Mouse (Mus musculus) limb, embryonic 12.5 days (tissue): ENCODE measurements around the gene Slc35d2. TPM values are rescaled to one million over a fixed set of nuclear protein-coding genes. Genes with fewer than 3 reads are reported as not detected.
"Not testable (repeated sequence)": the region's sequence is repeated elsewhere in the genome, so short reads cannot be mapped to it uniquely, and the experiment has no call there.

Experiments
- ATAC-seq: fragments of 200-750 bp; cut with Nextera tagmentation; 2 replicates; pipeline ENCODE4 v1.8.0; 2017; ENCODE audit warnings: low read depth, moderate TSS enrichment; ENCODE audit not compliant: insufficient number of reproducible peaks, insufficient read depth, low FRiP score, low TSS enrichment
- H3K27ac ChIP-seq: fragments of 300-500 bp; sonication (generic); 2 replicates; pipeline ENCODE4 v1.5.1; 2016; ENCODE audit warnings: mild to moderate bottlenecking, moderate library complexity
- H3K27me3 ChIP-seq: fragments of 300-500 bp; sonication (generic); 2 replicates; pipeline ENCODE4 v1.6.1; 2016; ENCODE audit warnings: mild to moderate bottlenecking, moderate library complexity
- H3K36me3 ChIP-seq: fragments of 300-500 bp; sonication (generic); 2 replicates; pipeline ENCODE4 v1.6.1; 2016; ENCODE audit warnings: mild to moderate bottlenecking, moderate library complexity
- H3K4me1 ChIP-seq: fragments of 300-500 bp; sonication (generic); replicated peaks from 2 replicates; pipeline ENCODE4 v1.6.1; 2016
- H3K4me2 ChIP-seq: fragments of 300-500 bp; sonication (generic); 2 replicates; pipeline ENCODE4 v1.6.1; 2016; ENCODE audit warnings: mild to moderate bottlenecking, moderate library complexity
- H3K4me3 ChIP-seq: fragments of 300-500 bp; sonication (generic); replicated peaks from 2 replicates; pipeline ENCODE4 v1.5.1; 2016; ENCODE audit warnings: mild to moderate bottlenecking
- H3K9ac ChIP-seq: fragments of 300-500 bp; sonication (generic); replicated peaks from 2 replicates; pipeline ENCODE4 v1.6.1; 2016; ENCODE audit warnings: mild to moderate bottlenecking, moderate library complexity
- H3K9me3 ChIP-seq: fragments of 300-500 bp; sonication (generic); 2 replicates; pipeline ENCODE4 v1.6.1; 2016; ENCODE audit warnings: mild to moderate bottlenecking, moderate library complexity
- WGBS: fragments of 180-500 bp; shearing (Covaris S2); methylation state at CpG from one replicate; pipeline ENCODE4 v1.1.7; 2016; 5-methylcytosine and 5-hydroxymethylcytosine counted together
- polyA plus RNA-seq: library from polyadenylated mRNA; unstranded; fragments of >200 nt; fragmentation: Nextera tagmentation; extraction: Ambion mirVana; gene quantifications from 2 replicates; pipeline ENCODE4 v1.2.1, GENCODE M21; 2016

The Slc35d2 gene
- polyA plus RNA-seq, 1 experiment from 2014 or later: 4.5 TPM

DNA sequence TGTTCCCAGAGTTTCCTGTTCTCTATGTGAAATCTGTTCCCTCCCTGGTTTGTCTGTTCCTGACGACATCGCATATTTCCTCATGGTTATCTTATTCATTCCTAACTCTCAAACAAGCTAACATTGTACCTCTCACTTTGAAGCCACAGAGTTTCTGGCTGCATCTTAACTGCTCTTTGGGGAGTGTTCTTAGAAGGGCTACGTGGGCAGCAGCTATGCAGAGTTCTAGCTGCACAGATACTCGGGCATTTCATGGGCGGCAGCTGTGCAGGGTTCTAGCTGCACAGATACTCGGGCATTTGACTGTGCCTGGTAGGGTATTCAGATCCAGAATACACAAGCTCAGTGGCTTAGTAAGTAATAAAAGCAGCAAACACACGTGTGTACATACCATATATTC, 41.1 kb downstream of the Slc35d2 start:
- H3K4me3 ChIP-seq: no peak overlapping the region
- no peak for ATAC-seq
- H3K9me3 ChIP-seq: no peaks in the 10 kb centered on the region
- H3K27ac ChIP-seq: no peak overlapping the region
- H3K9ac ChIP-seq: no peak overlapping the region
- no peaks in the 10 kb centered on the region for H3K36me3 ChIP-seq
- H3K4me2 ChIP-seq: no peak overlapping the region
- no peaks in the 10 kb centered on the region for H3K27me3 ChIP-seq
- no peaks in the 10 kb centered on the region; the same call in 1 of the 2 replicates for H3K4me1 ChIP-seq
- WGBS: 85% methylated on average over 7 of the region's 7 CpGs

DNA sequence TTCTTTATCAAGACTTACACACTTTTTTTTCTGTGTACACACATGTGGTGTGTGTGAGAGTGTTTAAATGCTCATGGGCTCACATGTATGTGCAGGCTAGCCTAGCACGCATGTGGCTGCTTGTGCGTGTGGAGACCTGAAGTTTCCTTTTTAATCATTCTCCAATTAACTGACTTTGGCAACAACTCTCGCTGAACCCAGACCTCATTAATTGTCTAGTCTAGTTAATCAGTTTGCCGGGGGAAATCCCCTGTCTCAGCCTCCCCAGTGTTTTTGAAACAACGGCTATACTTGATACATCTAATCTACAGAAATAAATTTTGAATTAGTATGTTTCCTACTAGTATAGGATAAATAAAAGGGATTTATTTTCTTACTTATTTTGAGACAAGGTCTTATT, 43.1 kb downstream of the Slc35d2 start:
- H3K9me3 ChIP-seq: no peaks in the 10 kb centered on the region
- H3K4me3 ChIP-seq: no peak overlapping the region
- H3K27me3 ChIP-seq: no peaks in the 10 kb centered on the region
- H3K4me2 ChIP-seq: no peak overlapping the region
- no peak for ATAC-seq
- H3K9ac ChIP-seq: no peak overlapping the region
- H3K4me1 ChIP-seq: peaks cover 9% of the 10 kb centered on the region; the same call in 1 of the 2 replicates
- 84% methylated on average over 5 of the region's 5 CpGs for WGBS
- H3K36me3 ChIP-seq: no peaks in the 10 kb centered on the region
- H3K27ac ChIP-seq: no peak overlapping the region

DNA sequence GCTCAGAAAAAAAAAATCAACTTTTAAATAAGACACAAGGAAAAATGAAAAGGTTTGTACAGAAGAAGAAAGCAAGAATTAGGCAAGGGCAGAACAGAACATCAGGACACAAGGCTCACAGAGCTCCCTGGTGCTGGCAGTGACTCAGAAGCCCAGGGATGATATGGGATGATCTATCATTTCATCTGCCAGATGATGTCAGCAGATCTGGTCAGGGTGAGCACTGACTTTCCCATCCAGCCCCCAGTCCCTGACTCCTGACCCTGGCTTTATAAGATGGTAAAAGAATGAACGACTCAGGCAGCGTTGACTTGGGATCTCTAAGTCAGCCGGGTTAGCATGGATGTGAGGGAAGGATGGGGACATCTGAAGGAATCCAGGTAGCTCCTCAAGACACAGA, 45.8 kb downstream of the Slc35d2 start:
- H3K27ac ChIP-seq: no peak overlapping the region
- no peak overlapping the region for H3K4me2 ChIP-seq
- no peak overlapping the region for H3K9ac ChIP-seq
- no peak for ATAC-seq
- no peak overlapping the region for H3K4me3 ChIP-seq
- H3K27me3 ChIP-seq: no peaks in the 10 kb centered on the region
- H3K4me1 ChIP-seq: peaks cover 9% of the 10 kb centered on the region; the same call in 1 of the 2 replicates
- H3K9me3 ChIP-seq: no peaks in the 10 kb centered on the region
- no peaks in the 10 kb centered on the region for H3K36me3 ChIP-seq
- WGBS: 77% methylated on average over 3 of the region's 3 CpGs

DNA sequence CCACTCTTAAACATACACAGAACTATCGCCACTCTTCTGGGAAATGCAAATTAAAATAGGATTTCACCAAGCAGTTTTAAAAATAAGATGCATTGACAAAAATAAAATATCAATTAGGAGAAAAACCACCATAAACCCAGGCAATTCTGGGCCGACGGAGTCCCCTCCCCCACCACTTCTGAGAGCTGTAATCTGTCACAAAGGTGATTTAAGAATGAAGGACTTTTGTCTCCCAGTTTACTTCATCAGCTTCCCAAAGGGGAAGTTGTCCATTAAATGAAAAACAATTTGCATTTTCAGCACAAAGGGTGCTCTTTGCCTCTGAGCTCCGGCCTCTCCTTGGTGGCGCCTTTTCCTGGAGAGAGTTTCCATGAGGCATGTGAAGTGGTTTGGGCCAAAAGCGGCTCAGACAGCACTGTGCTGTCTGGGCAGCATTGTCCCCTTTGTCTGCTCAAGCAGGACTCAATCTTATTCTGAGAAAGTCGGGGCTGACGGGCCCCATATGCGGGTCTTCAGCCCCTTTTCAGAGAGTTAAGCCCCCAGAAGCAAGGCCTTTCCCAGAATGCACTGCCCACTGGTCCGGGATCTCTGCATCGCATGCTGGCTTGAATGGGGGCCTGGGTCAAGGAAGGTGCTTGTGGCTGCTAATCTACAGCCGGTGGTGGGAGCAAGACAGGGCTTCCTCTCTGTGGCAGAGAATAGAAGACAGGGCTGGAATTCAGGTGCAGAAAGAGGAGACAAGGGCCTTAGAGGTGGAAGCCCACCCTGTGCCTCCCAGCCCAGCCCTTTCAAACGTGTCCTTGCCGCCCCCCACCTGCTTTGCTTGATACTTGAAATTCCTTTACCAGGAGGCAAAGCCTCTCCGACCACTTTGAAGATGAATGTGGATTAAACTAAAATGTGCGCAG, 47.9 kb downstream of the Slc35d2 start:
- H3K9me3 ChIP-seq: no peaks in the 10 kb centered on the region
- no peaks in the 10 kb centered on the region for H3K36me3 ChIP-seq
- H3K4me1 ChIP-seq: peaks cover 9% of the 10 kb centered on the region; the same call in 1 of the 2 replicates
- H3K4me3 ChIP-seq: no peak overlapping the region
- no peak overlapping the region for H3K9ac ChIP-seq
- 41% methylated on average over 16 of the region's 16 CpGs for whole genome bisulfite sequencing
- no peaks in the 10 kb centered on the region for H3K27me3 ChIP-seq
- no peak overlapping the region for H3K4me2 ChIP-seq
- no peak; the same call in 1 of the 2 replicates for ATAC-seq
- H3K27ac ChIP-seq: no peak overlapping the region

DNA sequence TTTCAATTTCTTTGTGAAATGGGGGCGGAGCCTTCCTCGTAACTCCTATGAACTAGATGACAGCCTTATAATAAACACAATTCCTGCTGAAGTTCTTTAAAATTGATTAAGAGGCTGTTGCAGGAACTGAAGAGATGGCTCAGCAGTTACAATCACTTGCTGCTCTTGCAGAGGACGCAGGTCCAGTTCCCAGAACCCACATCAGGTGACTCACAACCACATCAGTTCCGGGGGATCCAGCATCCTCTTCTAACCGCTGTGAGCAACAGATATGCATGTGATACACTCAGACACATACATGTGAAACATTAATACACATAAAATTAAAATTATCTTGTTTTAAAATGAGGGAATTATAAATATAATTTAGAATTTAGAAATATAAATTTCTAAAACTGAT, 51.6 kb downstream of the Slc35d2 start:
- WGBS: 91% methylated on average over 5 of the region's 5 CpGs
- no peak for ATAC-seq
- H3K27me3 ChIP-seq: no peaks in the 10 kb centered on the region
- no peak overlapping the region for H3K9ac ChIP-seq
- no peak overlapping the region for H3K4me2 ChIP-seq
- H3K4me1 ChIP-seq: peaks cover 9% of the 10 kb centered on the region; the same call in 1 of the 2 replicates
- H3K27ac ChIP-seq: no peak overlapping the region
- H3K4me3 ChIP-seq: no peak overlapping the region
- no peaks in the 10 kb centered on the region for H3K36me3 ChIP-seq
- H3K9me3 ChIP-seq: no peaks in the 10 kb centered on the region

DNA sequence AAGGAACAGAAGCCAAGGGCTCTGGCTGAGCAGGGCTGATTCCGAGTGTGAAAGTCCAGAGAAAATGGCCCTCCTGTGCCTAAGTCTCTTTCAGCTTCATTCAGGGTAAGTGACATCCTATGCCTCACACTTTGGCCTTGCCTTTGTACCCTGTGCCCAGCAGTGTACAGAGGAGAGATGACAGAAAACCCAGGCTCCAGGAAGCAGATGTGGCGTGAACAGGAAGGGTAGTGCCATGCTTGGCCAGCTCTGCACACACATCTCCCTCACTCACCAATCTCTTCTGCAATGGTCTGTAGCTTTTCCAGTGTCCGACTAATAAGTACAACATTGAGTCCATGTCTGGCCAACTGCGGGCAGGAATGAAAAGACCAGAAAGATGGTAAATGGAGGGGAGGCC, 53.1 kb downstream of the Slc35d2 start:
- no peaks in the 10 kb centered on the region for H3K36me3 ChIP-seq
- H3K27me3 ChIP-seq: no peaks in the 10 kb centered on the region
- no peaks in the 10 kb centered on the region for H3K4me1 ChIP-seq
- no peak overlapping the region for H3K4me3 ChIP-seq
- H3K27ac ChIP-seq: no peak overlapping the region
- no peaks in the 10 kb centered on the region for H3K9me3 ChIP-seq
- no peak overlapping the region for H3K4me2 ChIP-seq
- 83% methylated on average over 4 of the region's 4 CpGs for WGBS
- no peak for ATAC-seq
- H3K9ac ChIP-seq: no peak overlapping the region

DNA sequence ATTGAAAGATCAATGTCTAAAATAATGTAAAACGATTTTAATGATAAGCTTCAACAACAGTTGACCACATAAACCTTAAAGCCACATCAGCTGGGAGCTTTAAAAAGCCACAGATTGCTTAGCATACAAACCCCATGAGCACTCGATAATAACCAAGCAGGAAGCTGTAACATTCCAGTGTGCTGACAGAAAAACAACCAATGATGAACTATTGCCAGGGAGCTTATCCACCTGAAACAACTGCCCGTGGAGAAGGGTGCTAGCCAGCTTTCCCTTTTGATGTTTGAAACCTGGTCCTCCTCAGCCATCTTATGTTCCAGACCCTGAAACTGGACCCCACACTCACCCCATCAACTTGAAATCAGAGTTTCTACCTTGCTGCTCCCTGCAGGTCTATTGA, 62.5 kb downstream of the Slc35d2 start:
- Histone ChIP-seq H3K27ac (no peak overlapping the region), H3K4me1 (peaks cover 16% of the 10 kb centered on the region), H3K27me3 (no peaks in the 10 kb centered on the region), H3K9me3 (no peaks in the 10 kb centered on the region), H3K36me3 (no peaks in the 10 kb centered on the region), H3K4me2 (no peak overlapping the region), H3K9ac (no peak overlapping the region), H3K4me3 (no peak overlapping the region)
- WGBS: 15% methylated on average over 3 of the region's 3 CpGs
- no peak for ATAC-seq

DNA sequence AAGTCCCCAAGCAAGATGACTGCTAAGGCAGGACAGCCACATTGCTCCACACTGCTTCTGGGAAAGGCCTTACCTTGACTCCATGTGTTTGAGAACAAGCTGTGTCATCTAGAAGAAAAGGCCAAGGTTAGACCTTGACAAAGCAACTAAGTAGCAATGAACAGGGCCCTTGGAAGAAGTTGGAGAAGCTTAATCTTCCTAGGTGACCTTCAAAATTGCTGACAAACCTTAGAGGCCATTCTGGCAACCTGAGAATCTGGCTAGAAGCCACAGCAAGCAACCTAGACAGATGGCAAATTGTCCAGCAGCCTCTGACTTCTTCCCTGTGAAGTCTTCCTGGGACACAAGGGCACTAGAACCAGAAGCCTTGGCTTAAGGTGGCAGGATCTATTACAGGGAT, 64.9 kb downstream of the Slc35d2 start:
- Histone ChIP-seq H3K9me3 (no peaks in the 10 kb centered on the region), H3K4me1 (peaks cover 16% of the 10 kb centered on the region), H3K27ac (no peak overlapping the region), H3K27me3 (no peaks in the 10 kb centered on the region), H3K4me3 (no peak overlapping the region), H3K4me2 (no peak overlapping the region), H3K36me3 (no peaks in the 10 kb centered on the region), H3K9ac (no peak overlapping the region)
- no peak for ATAC-seq

DNA sequence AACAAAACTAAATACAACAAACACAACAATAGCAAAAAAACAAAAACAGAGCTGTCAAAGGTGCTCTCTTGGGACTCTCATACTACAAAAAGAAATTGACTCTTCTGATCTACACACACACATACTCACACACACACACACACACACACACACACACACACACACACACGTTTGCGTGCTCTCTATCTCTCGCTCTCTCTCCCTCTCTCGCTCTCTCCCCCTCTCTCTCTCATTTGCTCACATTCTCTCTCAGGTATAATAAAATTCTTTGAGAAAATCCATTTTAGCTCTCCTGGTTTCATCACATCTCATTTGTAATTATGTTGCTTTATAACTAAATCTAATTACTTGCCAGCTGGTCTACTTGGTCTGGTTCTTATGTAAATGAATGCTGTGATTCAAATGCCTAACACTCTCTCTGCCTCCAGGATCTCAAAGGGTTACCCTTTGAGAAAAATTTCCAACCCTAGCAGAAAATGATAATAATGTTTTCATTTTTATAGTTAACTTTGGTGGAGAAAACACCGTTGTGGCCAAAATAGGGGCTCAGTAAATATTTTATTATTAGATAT, 68.1 kb downstream of the Slc35d2 start:
- Histone ChIP-seq H3K9me3 (no peaks in the 10 kb centered on the region), H3K27ac (no peak overlapping the region), H3K4me1 (peaks cover 4% of the 10 kb centered on the region), H3K36me3 (no peaks in the 10 kb centered on the region), H3K9ac (no peak overlapping the region), H3K27me3 (no peaks in the 10 kb centered on the region), H3K4me2 (no peak overlapping the region), H3K4me3 (no peak overlapping the region)
- 87% methylated on average over 5 of the region's 5 CpGs for WGBS
- ATAC-seq: no peak

DNA sequence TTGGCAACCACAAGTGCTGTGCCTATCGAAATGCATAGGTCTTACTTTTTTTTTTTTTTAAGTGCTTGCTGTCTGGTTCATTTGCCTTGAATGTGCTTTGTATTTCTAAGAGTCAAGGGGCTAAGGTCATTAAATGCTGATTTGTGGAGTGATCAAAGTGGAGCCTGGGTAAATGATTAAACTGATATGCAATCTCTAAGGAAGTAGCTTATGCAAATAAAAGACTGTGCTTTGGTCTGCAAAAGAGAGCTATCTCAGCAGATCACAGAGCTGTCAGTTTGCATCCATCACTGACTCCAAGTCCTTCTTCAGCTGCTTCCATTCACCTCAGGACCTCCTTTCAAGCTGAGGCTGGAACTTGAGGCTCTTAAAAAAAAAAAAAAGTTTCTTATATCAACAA, 75.2 kb downstream of the Slc35d2 start:
- Histone ChIP-seq H3K27ac (no peak overlapping the region), H3K27me3 (no peaks in the 10 kb centered on the region), H3K9me3 (peaks cover 5% of the 10 kb centered on the region; the same call in 1 of the 2 replicates), H3K4me1 (no peaks in the 10 kb centered on the region), H3K36me3 (no peaks in the 10 kb centered on the region), H3K4me3 (no peak overlapping the region), H3K9ac (no peak overlapping the region), H3K4me2 (no peak overlapping the region)
- WGBS: 77% methylated on average over 1 of the region's 1 CpGs
- no peak for ATAC-seq

DNA sequence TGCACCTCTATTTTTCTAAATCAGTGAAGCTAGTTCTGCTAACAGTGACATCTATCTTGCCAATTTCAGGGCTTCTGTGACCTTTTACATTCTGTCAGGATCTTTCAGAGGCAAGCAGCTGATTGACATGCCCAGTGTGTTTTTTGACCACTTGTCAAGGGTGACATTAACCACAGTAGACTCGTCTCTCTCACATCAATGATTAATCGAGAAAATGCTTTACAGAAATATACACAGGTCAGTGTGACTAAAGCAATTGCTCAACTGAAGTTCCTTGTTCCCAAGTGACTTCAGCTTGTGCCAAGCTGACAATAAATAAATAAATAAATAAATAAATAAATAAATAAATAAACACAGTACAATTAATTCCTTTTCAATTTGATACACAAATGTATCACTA, 76.9 kb downstream of the Slc35d2 start:
- H3K9ac ChIP-seq, H3K4me1 ChIP-seq, H3K4me2 ChIP-seq, H3K27ac ChIP-seq, ATAC-seq, H3K9me3 ChIP-seq, H3K4me3 ChIP-seq, H3K27me3 ChIP-seq, H3K36me3 ChIP-seq: not testable (repeated sequence)
- 92% methylated on average over 2 of the region's 2 CpGs for WGBS
